Mouse (Mus musculus) stomach, postnatal 0 days (tissue): ENCODE results near the gene Rpl26.

Experiments used
- CTCF ChIP-seq: IDR thresholded peaks from 2 replicates; pipeline ENCODE4 v1.5.1; 2016; ENCODE audit warnings: antibody characterized with exemption, low read depth, mild to moderate bottlenecking, moderate library complexity
- EP300 ChIP-seq: optimal IDR thresholded peaks from 2 replicates; pipeline ENCODE3; 2016; ENCODE audit warnings: antibody characterized with exemption

DNA sequence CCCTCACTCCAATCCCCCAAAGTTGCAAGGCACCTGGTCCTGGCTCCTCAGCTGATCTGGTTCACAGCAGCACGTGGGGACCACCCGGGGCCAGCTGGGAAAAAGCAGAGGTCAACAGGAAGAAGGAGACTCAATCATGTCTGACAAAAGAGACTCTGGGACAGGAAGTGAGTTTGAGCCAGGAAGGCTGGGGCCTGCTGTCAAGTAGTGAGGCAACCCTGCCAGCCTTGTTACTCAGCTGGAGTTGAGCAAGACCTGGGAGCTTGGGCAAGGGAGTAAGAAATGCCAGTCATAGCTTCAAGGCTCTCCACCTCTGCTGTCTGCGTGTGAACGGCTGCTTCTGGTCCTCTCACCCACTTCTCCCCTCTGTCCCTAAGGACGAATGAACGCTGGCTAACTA is 29.6 kb upstream of the Rpl26 start, which contains the start of gene Ndel1:
- TF ChIP-seq CTCF (no peak), EP300 (peak; percentile 34)
